Mouse (Mus musculus): ENCODE data around the gene Tlx2. TPM values are rescaled to one million over a fixed set of nuclear protein-coding genes. Genes with fewer than 3 reads are reported as not detected.

The Tlx2 gene
- polyA plus RNA-seq, 1 experiment from 2014 or later: 2.8 TPM

DNA sequence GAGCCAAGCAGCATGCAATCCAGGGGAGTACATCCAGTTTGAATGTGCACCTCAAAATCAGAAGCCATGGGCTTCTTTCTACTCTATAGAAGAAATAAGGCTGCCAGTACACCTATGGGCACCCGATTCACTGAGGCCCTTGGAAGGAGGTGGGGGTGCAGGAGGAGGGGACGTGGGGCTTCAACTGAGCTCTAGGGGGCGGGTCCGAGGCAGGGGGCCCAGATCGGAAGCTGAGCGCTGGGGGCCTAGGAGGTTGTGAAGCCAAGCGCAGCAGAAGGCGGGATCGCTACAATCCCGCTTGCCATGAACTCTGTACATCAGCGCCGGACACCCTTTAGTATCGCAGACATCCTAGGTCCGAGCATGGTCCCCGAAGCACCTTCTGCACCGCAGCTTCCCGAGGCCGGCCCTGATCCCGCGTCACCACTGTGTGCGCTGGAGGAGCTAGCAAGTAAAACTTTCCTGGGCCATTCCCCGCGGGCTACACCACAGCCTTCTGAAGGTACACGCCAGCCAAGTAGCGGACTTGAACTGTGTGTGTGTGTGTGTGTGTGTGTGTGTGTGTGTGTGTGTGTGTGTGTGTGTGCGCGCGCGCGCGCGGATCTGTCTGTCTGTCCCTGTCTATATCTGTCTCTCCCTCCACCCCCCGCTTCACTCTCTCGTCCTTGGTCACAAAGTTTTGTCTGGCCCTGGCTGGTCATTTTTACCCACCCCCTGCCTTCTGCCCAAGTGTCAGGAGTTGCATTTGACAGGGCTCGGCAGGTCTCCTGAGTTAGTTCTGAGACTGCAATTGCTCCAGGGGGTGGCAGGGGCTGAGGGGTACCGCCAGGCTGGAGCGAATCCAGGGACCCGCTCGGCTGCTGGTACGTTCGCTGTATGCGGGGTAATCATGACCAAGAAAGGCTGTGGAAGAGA, 16.3 kb upstream of the Tlx2 start, which contains the start of gene Lbx2:
Gene Lbx2 (plus strand): TSS at position 247 of the 915 bp plus-strand sequence.
- WGBS: 4% methylated on average over 35 of the region's 42 CpGs
- no peak for ATAC-seq (ENCODE audit: low FRiP score)
- Histone ChIP-seq H3K27ac (no peak within 1 kb of the TSS), H3K4me2 (no peak within 1 kb of the TSS; the same call in 1 of the 2 replicates), H3K4me1 (replicated peaks) (peaks cover 14% of the 10 kb centered on the region), H3K36me3 (peaks cover 11% of the 10 kb centered on the region), H3K9ac (no peak within 1 kb of the TSS), H3K4me3 (peak within 1 kb of the TSS; percentile 17; the same call in 1 of the 2 replicates), H3K9me3 (no peaks in the 10 kb centered on the region), H3K27me3 (peaks cover 97% of the 10 kb centered on the region)

DNA sequence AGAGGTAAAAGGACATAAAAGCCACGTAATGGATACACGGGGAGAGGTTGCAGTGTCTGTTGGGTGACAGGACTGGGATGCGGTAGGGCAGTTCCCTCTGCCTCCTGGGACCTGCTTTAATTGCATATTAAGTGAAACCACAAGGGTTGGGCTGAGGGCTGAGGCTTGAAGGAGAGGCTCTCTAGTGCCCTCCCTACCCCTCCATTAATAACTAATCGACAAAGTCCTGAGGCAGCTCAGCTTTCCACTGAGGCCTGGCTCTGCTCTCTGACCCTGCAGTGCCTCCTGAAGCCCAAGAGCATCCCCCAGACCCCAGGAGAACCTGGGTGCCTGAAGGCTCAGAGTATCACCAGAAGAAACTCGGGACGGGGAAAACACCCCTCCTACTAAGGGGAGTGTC, 14.4 kb upstream of the Tlx2 start:
- Histone ChIP-seq H3K27me3 (peaks cover 78% of the 10 kb centered on the region), H3K4me3 (no peak overlapping the region), H3K36me3 (peaks cover 23% of the 10 kb centered on the region), H3K9me3 (no peaks in the 10 kb centered on the region), H3K4me2 (no peak overlapping the region), H3K4me1 (replicated peaks) (peaks cover 23% of the 10 kb centered on the region), H3K9ac (no peak overlapping the region), H3K27ac (no peak overlapping the region)
- 5% methylated on average over 6 of the region's 6 CpGs for WGBS
- ATAC-seq (ENCODE audit: low FRiP score): no peak

DNA sequence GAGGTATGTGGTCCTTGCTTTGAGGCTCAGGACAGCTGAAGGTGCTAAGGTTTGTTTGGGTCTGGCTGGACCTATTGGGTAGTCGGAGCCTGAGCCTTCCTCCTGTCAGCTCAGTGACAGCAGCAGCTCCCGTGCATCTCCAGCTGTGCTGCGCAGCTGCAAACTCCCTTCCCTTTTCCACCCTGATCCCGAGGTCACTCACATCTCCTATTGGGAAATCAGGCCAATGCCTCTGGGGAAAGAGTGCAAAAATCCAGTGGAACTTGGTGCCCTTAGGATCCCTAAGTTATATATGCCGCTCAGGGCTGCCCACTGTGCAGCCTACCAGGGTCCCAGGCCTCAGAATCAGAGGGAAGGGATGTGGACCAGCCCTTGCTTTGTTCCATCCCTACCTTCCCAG, 13.4 kb upstream of the Tlx2 start:
- H3K9ac ChIP-seq: no peak overlapping the region; the same call in 1 of the 2 replicates
- peaks cover 31% of the 10 kb centered on the region for H3K4me1 ChIP-seq (replicated peaks)
- peaks cover 23% of the 10 kb centered on the region for H3K36me3 ChIP-seq
- no peak for ATAC-seq (ENCODE audit: low FRiP score)
- 13% methylated on average over 5 of the region's 5 CpGs for WGBS
- H3K27ac ChIP-seq: no peak overlapping the region
- no peaks in the 10 kb centered on the region for H3K9me3 ChIP-seq
- peaks cover 68% of the 10 kb centered on the region for H3K27me3 ChIP-seq
- no peak overlapping the region for H3K4me2 ChIP-seq
- no peak overlapping the region for H3K4me3 ChIP-seq

DNA sequence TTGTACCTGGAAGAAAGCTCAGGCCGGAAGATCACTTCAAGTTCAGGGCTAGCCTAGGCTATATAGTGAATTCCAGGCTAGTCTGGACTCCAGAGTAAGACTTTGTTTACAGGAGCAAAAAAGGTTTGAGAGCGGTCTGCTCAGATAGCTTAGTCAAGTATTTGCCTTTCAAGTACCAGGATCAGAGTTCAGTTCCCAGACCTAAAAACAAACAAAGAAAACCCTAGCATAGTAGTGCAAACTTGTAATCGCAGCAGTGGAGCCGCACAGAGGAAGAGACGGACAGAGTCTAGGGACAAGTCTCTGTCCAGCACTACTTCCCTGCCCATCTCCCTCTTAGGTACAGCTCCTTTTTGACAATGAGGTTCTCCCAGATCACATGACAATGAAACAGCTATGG, 10.1 kb upstream of the Tlx2 start:
- no peak for ATAC-seq (ENCODE audit: low FRiP score)
- Histone ChIP-seq H3K9me3 (no peaks in the 10 kb centered on the region), H3K4me1 (replicated peaks) (peaks cover 25% of the 10 kb centered on the region), H3K4me3 (no peak overlapping the region), H3K36me3 (peaks cover 23% of the 10 kb centered on the region), H3K9ac (no peak overlapping the region), H3K4me2 (0 out of 2 replicates have a peak overlapping the region, but pooled peaks have one; percentile 81), H3K27me3 (peaks cover 56% of the 10 kb centered on the region), H3K27ac (no peak overlapping the region)
- WGBS: 93% methylated on average over 5 of the region's 5 CpGs

DNA sequence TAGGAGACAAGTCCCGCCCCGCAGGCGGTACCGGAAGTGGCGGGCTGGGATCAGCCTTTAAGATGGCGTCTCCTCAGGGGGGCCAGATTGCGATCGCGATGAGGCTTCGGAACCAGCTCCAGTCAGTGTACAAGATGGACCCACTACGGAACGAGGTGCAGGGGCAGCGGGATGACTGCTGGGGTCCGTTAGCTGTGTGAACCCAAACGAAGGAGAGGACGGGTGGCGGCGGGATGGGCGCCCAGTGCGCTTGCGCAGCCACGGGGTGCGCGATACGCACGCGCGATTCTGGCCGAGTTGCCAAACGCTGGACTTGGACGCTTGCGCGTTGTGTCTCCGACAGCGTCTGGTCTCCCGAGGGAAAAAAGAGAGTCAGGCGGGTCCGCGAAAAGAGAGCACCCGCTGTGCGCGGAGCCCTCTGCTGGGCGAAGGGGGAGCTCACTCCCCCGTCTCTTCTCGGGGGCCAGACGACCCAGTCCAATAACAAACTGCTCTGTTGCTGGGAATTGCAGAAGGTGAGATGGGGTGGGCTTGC, 8.3 kb upstream of the Tlx2 start:
- H3K27me3 ChIP-seq: peaks cover 56% of the 10 kb centered on the region
- under 1% methylated on average over 46 of the region's 46 CpGs for WGBS

DNA sequence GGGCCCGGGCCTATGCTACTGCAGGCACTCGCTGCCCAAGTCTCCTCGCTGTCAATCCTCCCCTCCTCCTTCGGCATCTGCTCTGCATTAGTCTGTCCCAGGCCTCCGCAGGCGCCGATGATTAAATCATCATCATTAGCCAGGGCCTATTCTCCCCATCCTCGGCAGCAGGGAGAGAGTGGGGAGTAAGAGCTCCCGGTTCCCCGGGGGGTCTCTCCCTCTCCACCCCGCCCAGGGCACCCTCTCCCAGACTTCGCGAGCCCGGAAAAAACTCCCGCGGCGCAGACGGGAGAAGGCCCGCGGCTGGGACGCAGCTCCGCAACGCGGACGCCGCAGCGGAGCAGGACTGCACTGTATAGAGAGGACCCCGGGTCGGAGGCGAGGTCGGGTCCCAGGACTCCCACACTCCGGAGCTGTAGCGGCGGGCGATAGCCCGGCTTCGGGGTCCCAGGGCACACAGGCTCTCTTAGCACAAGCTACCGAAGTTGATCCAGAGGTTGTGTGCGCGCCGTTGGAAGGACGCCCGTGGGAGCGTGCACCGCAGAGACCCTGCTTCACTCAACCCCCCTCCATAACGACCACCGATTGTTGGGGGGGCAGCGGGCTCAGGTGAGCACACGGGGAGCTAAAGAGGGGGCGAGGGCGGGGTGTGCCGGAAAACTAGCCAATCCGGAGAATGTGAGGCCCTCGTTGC, 7.7 kb upstream of the Tlx2 start, which contains the start of gene Pcgf1:
Gene Pcgf1 (plus strand): TSS at position 240 of the 694 bp plus-strand sequence.
- peak within 1 kb of the TSS; percentile 94 for H3K27ac ChIP-seq
- H3K4me3 ChIP-seq: peak within 1 kb of the TSS; percentile 77
- peak within 1 kb of the TSS; percentile 88 for H3K9ac ChIP-seq
- H3K4me2 ChIP-seq: peak within 1 kb of the TSS; percentile 94
- peaks cover 23% of the 10 kb centered on the region for H3K36me3 ChIP-seq
- H3K27me3 ChIP-seq: peaks cover 56% of the 10 kb centered on the region
- peaks cover 25% of the 10 kb centered on the region for H3K4me1 ChIP-seq (replicated peaks)
- H3K9me3 ChIP-seq: no peaks in the 10 kb centered on the region
- ATAC-seq (ENCODE audit: low FRiP score): peak; percentile 84
- under 1% methylated on average over 54 of the region's 54 CpGs for WGBS

More for the DNA sequence above, 8.3 kb upstream of the Tlx2 start:
- Histone ChIP-seq H3K27ac (peak overlapping the region; percentile 94), H3K4me2 (peak overlapping the region; percentile 94), H3K9ac (peak overlapping the region; percentile 88), H3K9me3 (no peaks in the 10 kb centered on the region), H3K36me3 (peaks cover 23% of the 10 kb centered on the region), H3K4me3 (peak overlapping the region; percentile 77), H3K4me1 (replicated peaks) (peaks cover 25% of the 10 kb centered on the region)
- peak; percentile 95 for ATAC-seq (ENCODE audit: low FRiP score)

DNA sequence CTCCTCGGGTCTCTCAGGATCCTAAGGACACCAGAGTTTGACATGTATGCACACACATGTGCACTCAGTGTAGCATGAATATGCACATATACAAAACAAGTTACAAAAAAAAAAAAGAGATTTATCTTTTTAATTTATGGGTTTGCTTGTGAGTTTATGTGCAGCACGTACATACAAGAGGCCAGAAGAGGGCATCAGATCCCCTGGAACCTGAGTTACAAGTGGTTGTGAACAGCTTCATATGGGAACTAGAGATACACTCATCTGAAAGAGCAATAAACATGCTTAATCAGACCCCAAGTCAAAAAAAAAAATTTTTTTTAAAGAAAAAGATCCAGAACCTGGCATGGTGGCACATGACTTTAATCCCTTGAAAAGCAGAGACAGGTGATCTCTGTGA, 4.9 kb upstream of the Tlx2 start:
- no peak overlapping the region for H3K9ac ChIP-seq
- H3K27me3 ChIP-seq: peaks cover 72% of the 10 kb centered on the region
- H3K36me3 ChIP-seq: no peaks in the 10 kb centered on the region
- ATAC-seq (ENCODE audit: low FRiP score): no peak
- 25% methylated on average over 2 of the region's 2 CpGs for WGBS
- H3K4me3 ChIP-seq: no peak overlapping the region
- no peaks in the 10 kb centered on the region for H3K9me3 ChIP-seq
- peaks cover 33% of the 10 kb centered on the region for H3K4me1 ChIP-seq (replicated peaks)
- H3K27ac ChIP-seq: no peak overlapping the region
- no peak overlapping the region for H3K4me2 ChIP-seq

DNA sequence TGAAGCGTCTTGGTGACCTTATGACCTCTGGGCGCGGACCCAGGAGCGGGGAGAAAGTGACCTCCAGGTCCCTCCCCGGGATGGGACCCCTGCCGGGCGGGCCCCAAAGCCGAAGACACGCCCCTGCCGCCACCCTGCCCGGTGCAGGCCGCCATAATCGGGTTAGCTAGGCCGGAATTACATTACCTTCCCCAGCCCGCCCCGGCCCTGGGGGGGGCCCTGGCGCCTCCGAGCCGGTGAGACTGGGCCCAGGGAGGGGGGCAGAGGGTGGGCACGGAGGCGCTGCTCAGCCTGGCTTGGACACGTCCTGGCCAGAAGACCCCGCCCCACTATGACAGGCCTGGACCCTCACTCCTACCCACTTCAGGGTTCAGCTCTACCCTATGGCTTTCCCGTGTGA, 1.1 kb upstream of the Tlx2 start:
- H3K4me3 ChIP-seq: 0 out of 2 replicates have a peak overlapping the region, but pooled peaks have one; percentile 4
- ATAC-seq (ENCODE audit: low FRiP score): no peak
- H3K4me1 ChIP-seq (replicated peaks): peaks cover 28% of the 10 kb centered on the region
- no peak overlapping the region for H3K9ac ChIP-seq
- no peaks in the 10 kb centered on the region for H3K9me3 ChIP-seq
- no peak overlapping the region for H3K4me2 ChIP-seq
- no peak overlapping the region for H3K27ac ChIP-seq
- 0% methylated on average over 24 of the region's 24 CpGs for WGBS
- no peaks in the 10 kb centered on the region for H3K36me3 ChIP-seq
- H3K27me3 ChIP-seq: peaks cover 99% of the 10 kb centered on the region

DNA sequence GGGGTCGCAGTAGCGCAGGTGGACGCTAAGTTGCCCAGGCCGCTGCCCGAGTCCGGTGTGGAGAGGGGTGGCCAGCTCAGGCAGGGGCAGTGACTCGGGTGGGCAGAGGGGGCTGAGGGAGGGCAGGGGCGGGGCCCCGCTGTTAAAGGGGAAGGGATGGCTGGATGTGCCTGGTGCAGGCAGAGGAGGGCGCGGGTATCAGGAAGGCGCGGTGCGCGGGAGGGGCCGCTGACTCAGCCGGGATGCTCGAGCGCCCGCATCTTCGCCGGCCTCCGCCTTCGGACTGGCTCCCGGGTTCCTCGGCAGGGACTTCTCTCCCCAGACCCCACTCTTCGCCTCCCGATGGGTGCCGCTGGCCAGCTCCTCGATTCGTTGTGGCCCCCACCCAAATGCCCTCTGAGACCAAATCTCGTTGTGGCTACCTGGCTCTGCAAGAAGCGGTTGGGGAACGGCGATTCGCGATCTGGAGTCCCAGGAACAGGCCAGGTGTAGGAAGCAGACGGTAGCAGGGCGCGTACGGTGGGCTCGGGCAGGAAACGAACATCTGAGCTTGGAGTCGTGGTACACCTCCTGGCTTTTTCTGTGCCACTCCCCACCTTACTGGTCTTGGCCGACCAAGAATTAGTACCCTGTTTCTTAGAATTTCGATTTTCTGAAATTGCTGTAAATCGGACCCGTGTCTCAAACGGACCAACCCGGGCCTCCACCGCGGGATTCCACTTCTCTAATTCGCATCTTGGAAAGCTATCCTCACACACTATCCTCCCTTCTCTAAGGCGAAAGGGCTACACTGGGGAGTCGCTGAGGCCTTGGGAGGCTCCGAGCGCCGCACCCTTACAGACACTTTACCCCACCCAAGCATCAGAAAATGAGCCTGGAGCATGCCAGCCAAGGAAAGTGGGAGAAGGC, 472 bp upstream of the Tlx2 start:
- H3K4me1 ChIP-seq (replicated peaks): peaks cover 28% of the 10 kb centered on the region
- no peak; the same call in 1 of the 2 replicates for ATAC-seq (ENCODE audit: low FRiP score)
- H3K27ac ChIP-seq: no peak overlapping the region
- H3K4me2 ChIP-seq: peak overlapping the region; percentile 11; the same call in 1 of the 2 replicates
- WGBS: under 1% methylated on average over 56 of the region's 58 CpGs
- peak overlapping the region; percentile 21 for H3K4me3 ChIP-seq
- H3K9ac ChIP-seq: no peak overlapping the region
- no peaks in the 10 kb centered on the region for H3K9me3 ChIP-seq
- H3K36me3 ChIP-seq: no peaks in the 10 kb centered on the region
- peaks cover 99% of the 10 kb centered on the region for H3K27me3 ChIP-seq

DNA sequence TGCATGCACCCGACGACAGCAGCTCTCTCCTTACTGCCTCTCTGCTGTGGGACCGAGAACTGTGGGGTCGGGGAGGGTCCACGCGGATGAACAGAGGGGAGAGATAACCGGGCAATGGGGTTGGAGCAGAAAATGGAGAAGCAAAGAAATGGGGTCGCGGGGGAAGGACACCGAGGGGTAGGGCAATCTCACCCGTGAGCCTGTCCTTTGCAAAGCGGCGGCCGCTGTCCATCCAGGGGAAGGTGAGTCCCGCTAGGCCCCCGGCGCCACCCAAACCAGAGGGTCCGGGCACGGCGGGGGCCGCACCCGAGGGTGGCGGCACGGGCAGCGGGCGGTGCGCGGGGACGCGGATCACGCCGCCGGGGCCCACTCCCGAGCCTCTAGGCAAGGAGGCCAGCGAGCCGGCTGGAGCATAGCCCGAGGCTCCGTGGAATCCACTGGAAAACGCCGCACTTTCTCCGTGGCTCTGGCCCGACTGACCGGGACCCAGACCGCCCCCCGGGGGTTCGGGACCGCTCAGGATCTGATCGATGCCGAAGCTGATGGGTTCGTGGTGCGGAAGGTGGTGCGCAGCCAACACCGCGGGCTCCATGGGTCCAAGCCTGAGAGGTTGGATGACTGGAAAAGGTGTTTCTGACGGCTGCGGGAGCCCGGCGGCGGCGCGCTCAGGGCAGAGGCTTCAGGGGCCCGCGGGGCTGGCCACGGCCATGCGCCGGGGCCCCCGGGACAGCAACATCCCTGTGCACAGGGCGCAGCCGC, 426 bp downstream of the Tlx2 start:
- H3K36me3 ChIP-seq: no peaks in the 10 kb centered on the region
- no peak overlapping the region for H3K27ac ChIP-seq
- 2% methylated on average over 66 of the region's 69 CpGs for WGBS
- ATAC-seq (ENCODE audit: low FRiP score): no peak
- H3K9ac ChIP-seq: no peak overlapping the region
- H3K9me3 ChIP-seq: no peaks in the 10 kb centered on the region
- H3K4me2 ChIP-seq: peak overlapping the region; percentile 11; the same call in 1 of the 2 replicates
- H3K27me3 ChIP-seq: peaks cover 99% of the 10 kb centered on the region
- peak overlapping the region; percentile 21 for H3K4me3 ChIP-seq
- H3K4me1 ChIP-seq (replicated peaks): peaks cover 28% of the 10 kb centered on the region
